Mouse (Mus musculus) lung, postnatal 0 days (tissue): ENCODE data around the gene Nasp.

Experiments used
- CTCF ChIP-seq: IDR thresholded peaks from 2 replicates; pipeline ENCODE4 v1.5.1; 2016; ENCODE audit warnings: antibody characterized with exemption, mild to moderate bottlenecking
- EP300 ChIP-seq: IDR thresholded peaks from 2 replicates; pipeline ENCODE4 v1.6.1; 2016; ENCODE audit warnings: antibody characterized with exemption, mild to moderate bottlenecking, control low read depth

- TF ChIP-seq CTCF (peak; percentile 26), EP300 (no peak)
Measured at GRCm38 (mm10) chr4:116626658-116627358, 933 bp downstream of the Nasp start.
